Mouse (Mus musculus) forebrain, embryonic 10.5 days (tissue): ENCODE measurements around the gene Atox1. TPM values are rescaled to one million over a fixed set of nuclear protein-coding genes. Genes with fewer than 3 reads are reported as not detected.

Experiments used
- DNase-seq: peaks from one replicate; pipeline ENCODE4 v3.0.0-alpha.2; 2017; ENCODE audit warnings: low spot score; ENCODE audit errors: extremely low spot score
- H3K27ac ChIP-seq: fragments of 300-500 bp; sonication (generic); 2 replicates; pipeline ENCODE4 v1.5.1; 2016; ENCODE audit warnings: mild to moderate bottlenecking
- H3K27me3 ChIP-seq: fragments of 300-500 bp; sonication (generic); 2 replicates; pipeline ENCODE4 v1.6.1; 2016; ENCODE audit warnings: mild to moderate bottlenecking; ENCODE audit not compliant: poor library complexity, severe bottlenecking
- H3K36me3 ChIP-seq: fragments of 300-500 bp; sonication (generic); replicated peaks from 2 replicates; pipeline ENCODE4 v1.6.1; 2016; ENCODE audit warnings: mild to moderate bottlenecking, moderate library complexity
- H3K4me1 ChIP-seq: fragments of 300-500 bp; sonication (generic); 2 replicates; pipeline ENCODE4 v1.6.1; 2016
- H3K4me3 ChIP-seq: fragments of 300-500 bp; sonication (generic); 2 replicates; pipeline ENCODE4 v1.5.1; 2016; ENCODE audit warnings: mild to moderate bottlenecking, moderate library complexity
- H3K9me3 ChIP-seq: fragments of 300-500 bp; sonication (generic); 2 replicates; pipeline ENCODE4 v1.6.1; 2016; ENCODE audit warnings: mild to moderate bottlenecking, moderate library complexity
- WGBS: fragments of 180-500 bp; shearing (Covaris S2); methylation state at CpG from one replicate; pipeline ENCODE4 v1.1.7; 2016; 5-methylcytosine and 5-hydroxymethylcytosine counted together
- microRNA-seq: library from miRNA; unstranded; fragments of <30 nt; microRNA quantifications from one replicate; pipeline ENCODE4, GENCODE M21; 2017
- polyA plus RNA-seq: library from polyadenylated mRNA; unstranded; fragments of >200 nt; fragmentation: Nextera tagmentation; extraction: Ambion mirVana; gene quantifications from 2 replicates; pipeline ENCODE4 v1.2.1, GENCODE M21; 2016

Gene Atox1
- polyA plus RNA-seq, 1 experiment from 2014 or later: 215 TPM

DNA sequence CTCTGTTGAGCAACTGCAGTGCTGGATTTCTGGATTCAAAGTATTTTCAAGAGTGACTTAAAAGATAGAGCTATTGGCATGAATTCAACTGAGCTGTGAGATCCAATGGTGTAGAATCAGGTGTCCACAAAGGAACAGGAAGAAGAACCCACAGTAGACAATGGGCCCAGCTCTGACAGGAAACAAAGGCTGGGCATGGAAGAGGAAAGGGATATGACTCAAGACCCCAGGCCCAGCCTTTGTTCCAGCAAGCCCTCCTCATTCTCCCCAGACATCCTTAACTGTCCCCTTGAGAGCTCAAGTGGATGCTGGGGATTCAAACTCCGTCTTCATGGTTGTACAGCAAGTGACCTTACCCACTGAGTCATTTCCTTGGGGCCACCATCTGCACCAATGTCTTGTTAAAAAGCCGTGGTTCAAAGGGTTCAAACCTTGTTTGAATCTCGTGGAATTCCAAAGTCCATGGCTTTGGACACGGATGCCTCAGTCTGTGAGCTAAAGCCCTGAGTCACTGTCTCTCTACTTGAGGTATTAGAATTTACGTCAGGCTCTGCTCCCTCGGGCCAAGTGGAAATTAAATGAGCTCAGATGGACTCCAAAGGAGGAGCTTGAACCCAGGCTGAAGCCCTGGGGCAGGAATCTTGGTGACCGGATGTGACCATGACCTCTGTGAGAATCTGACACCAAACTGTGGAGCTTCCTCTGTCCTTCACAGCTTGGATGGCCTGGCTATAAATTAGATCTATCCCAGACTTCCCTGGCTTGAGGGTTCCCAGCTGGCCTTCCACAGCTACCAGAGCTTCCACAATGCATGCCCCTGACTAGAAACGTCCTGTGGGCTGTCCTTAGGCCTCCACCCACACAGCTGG is 55.2 kb downstream of the Atox1 start:
- WGBS: 75% methylated on average over 8 of the region's 8 CpGs
- H3K27me3 ChIP-seq: no peaks in the 10 kb centered on the region
- peaks cover 6% of the 10 kb centered on the region for H3K4me1 ChIP-seq
- H3K27ac ChIP-seq: no peak overlapping the region
- no peak overlapping the region for H3K4me3 ChIP-seq
- DNase-seq: no peak
- H3K9me3 ChIP-seq: no peaks in the 10 kb centered on the region
- H3K36me3 ChIP-seq: peaks cover 94% of the 10 kb centered on the region

DNA sequence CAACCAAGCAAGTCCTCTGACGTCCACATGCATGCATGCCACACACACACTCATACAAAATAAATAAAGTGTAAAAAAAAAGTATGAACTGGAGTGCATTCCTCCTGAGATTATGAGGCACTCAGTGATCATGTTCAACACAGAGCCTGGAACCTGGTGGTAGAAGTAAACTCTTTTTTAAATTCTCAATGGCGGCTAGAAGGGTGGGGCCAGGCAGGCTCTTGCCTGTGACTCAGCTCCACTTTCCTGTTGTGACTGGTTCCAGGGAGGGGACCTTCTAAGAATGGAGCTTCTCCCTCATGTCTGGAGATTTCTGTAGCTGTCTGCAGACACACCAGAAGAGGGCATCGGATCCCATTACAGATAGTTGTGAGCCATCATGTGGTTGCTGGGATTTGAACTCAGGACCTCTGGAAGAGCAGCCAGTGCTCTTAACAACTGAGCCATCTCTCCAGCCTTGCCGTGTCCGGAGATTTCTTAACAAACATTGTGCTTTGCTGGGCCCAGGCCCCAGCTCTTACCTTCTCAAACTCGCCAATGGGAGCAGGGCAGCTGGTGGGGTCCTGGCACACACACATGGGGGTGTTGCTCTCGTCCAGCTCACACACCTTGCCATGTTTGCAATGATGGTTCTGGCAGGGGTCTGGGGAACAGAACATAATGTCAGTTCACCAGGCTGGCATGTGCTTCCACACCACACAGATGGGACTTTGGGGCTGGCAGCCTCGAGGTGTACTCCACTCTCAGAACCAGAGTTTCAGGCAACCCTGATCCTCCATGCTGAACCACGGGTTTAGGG is 56.2 kb downstream of the Atox1 start:
- Histone ChIP-seq H3K4me1 (no peaks in the 10 kb centered on the region), H3K36me3 (peaks cover 95% of the 10 kb centered on the region), H3K9me3 (no peaks in the 10 kb centered on the region), H3K4me3 (no peak overlapping the region), H3K27ac (no peak overlapping the region), H3K27me3 (no peaks in the 10 kb centered on the region)
- 87% methylated on average over 9 of the region's 9 CpGs for WGBS
- DNase-seq: no peak

DNA sequence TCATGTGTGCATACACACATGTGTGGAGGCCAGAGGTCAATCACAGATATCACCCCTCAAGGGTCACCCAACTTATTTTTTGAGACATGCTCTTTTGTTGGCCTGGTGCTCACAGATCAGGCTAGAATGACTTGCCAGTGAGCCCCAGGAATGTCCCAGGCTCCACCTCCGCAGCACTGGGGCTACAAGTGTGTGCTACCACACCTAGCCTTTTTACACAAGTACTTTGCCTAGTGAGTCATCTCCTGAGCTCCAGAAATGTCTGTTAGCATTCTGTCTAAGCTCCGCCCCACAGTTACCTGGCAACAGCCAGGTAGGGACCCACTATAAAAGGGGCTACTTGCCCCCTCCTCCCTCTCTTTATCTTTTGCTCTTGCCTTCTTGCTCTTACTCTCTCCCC is 60.2 kb downstream of the Atox1 start:
- H3K27me3 ChIP-seq: no peaks in the 10 kb centered on the region
- no peaks in the 10 kb centered on the region for H3K9me3 ChIP-seq
- H3K36me3 ChIP-seq: peaks cover 90% of the 10 kb centered on the region
- WGBS: 100% methylated on average over 2 of the region's 2 CpGs
- no peak overlapping the region for H3K4me3 ChIP-seq
- H3K27ac ChIP-seq: no peak overlapping the region
- no peak for DNase-seq
- no peaks in the 10 kb centered on the region for H3K4me1 ChIP-seq

DNA sequence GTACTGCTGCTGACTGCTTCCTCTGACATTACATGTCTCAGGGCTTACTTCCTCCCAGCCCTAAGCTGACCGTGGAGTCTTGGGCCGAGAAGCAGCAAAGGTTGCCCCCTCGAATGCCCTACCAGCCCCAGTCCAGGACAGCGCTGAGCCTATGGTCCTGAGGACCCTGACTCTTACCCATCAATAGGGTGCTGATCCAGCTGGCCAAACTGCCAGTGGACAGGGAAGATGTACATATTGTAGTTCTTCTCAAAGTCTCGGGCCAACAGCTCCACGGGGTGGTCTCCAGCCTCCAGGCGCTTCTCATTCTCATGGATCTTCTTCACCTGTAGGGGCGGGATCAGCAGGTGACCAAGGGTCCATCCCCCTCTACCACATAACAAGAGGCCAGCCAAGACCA is 62.7 kb downstream of the Atox1 start:
- Histone ChIP-seq H3K36me3 (peaks cover 81% of the 10 kb centered on the region), H3K27me3 (no peaks in the 10 kb centered on the region), H3K9me3 (no peaks in the 10 kb centered on the region)

DNA sequence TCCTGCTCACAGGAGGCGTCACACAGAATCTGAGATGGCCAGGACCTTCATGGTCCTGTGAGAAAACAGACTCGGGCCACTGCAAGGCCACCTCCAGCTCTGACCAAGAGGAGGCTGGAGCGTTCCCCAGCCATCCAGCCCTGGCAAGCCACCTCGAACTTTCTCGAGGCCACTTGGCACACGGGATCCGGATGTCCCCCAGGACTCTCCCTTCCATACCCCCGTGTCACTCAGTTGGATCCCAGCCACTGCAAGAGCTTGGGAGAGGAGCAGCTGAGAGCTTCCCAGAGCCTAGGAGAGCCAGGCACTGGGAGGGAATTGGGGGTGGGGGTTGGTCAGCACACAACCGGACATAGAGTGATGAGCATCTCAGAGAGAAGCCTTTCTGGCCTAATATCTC is 63.6 kb downstream of the Atox1 start:
- 90% methylated on average over 9 of the region's 9 CpGs for WGBS
- H3K36me3 ChIP-seq: peaks cover 73% of the 10 kb centered on the region

More for the DNA sequence above, 62.7 kb downstream of the Atox1 start:
- 92% methylated on average over 8 of the region's 8 CpGs for WGBS
- Histone ChIP-seq H3K4me3 (no peak overlapping the region), H3K27ac (no peak overlapping the region), H3K4me1 (no peaks in the 10 kb centered on the region)
- DNase-seq: no peak

DNA sequence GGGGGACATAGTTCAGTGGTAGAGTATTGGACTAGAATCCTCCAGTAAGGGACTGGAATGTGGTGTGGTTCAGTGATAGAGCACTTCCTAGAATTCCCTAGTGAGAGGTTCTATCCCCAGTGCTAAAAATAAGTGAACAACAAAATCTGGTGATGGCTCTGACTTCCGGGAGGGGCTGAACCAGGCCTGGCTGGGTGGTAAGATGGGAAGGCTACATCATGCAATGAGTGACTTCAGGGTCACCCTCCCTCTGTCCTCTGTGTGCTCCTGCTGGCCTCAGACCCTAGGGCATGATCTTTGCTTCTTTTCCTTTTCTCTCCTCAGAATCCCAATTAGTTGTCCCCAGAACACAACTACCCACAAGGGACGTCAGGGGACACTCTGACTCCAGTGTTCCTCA is 64.0 kb downstream of the Atox1 start:
- H3K4me1 ChIP-seq: peaks cover 8% of the 10 kb centered on the region; the same call in 1 of the 2 replicates
- no peak overlapping the region for H3K27ac ChIP-seq
- H3K27me3 ChIP-seq: no peaks in the 10 kb centered on the region
- H3K9me3 ChIP-seq: no peaks in the 10 kb centered on the region
- no peak for DNase-seq
- H3K36me3 ChIP-seq: peaks cover 69% of the 10 kb centered on the region
- WGBS: 93% methylated on average over 2 of the region's 2 CpGs
- H3K4me3 ChIP-seq: no peak overlapping the region

More for the DNA sequence above, 63.6 kb downstream of the Atox1 start:
- Histone ChIP-seq H3K27me3 (no peaks in the 10 kb centered on the region), H3K4me3 (no peak overlapping the region), H3K4me1 (peaks cover 5% of the 10 kb centered on the region; the same call in 1 of the 2 replicates), H3K9me3 (no peaks in the 10 kb centered on the region), H3K27ac (no peak overlapping the region)
- no peak for DNase-seq

Small RNAs within 50 kb of the gene (microRNA-seq; reads per million reads assigned to microRNA genes)
- gene Mir7652: not detected

Other genes starting within 250 kb of the Atox1 start
- 0.02 and 0.05 TPM in 2 replicates for gene Fat2, start 124.7 kb downstream of the Atox1 start, polyA plus RNA-seq
- gene Sparc, start 38.1 kb downstream of the Atox1 start, polyA plus RNA-seq: 311 and 318 TPM in 2 replicates
- gene G3bp1, start 8.4 kb upstream of the Atox1 start, polyA plus RNA-seq: 292 TPM in 2 replicates
- not detected in 2 replicates for gene Glra1, start 147.0 kb upstream of the Atox1 start, polyA plus RNA-seq